Mouse (Mus musculus): ENCODE results near the gene Tmem202. TPM values are rescaled to one million over a fixed set of nuclear protein-coding genes. Genes with fewer than 3 reads are reported as not detected.

The Tmem202 gene
- total RNA-seq, 2 experiments from 2014 or later: 2.4 to 2.8 TPM

DNA sequence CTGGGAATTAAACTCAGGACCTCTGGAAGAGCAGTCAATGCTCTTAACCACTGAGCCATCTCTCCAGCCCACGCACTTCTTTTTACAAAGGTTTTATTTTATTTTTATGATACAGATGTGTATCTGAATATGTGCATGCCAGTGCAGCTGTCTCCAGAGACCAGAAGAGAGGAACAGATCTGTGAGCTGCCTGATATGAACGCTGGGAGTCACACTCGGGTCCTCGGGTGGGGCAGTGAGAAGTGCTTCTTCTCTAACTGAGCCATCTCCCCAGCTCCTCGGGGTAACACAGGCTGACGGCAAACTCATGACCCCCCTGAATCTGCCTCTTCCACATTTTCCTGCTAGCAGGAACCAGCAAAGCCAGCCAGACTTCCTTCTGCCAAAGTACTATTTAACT is 12.9 kb downstream of the Tmem202 start:
- no peak overlapping the region for H3K4me3 ChIP-seq
- no peak overlapping the region for H3K27ac ChIP-seq
- no peak for TF ChIP-seq CTCF (conservative IDR thresholded peaks at IDR 0.05)
- DNase-seq (ENCODE audit: low spot score in 2 of 2): no peak

GRCm38 (mm10) chr9:59522906-59523305 is 16.7 kb downstream of the Tmem202 start:
- Histone ChIP-seq H3K27ac (no peak overlapping the region), H3K4me3 (no peak overlapping the region)
- DNase-seq (ENCODE audit: low spot score in 2 of 2): no peak
- TF ChIP-seq CTCF (conservative IDR thresholded peaks at IDR 0.05): no peak

DNA sequence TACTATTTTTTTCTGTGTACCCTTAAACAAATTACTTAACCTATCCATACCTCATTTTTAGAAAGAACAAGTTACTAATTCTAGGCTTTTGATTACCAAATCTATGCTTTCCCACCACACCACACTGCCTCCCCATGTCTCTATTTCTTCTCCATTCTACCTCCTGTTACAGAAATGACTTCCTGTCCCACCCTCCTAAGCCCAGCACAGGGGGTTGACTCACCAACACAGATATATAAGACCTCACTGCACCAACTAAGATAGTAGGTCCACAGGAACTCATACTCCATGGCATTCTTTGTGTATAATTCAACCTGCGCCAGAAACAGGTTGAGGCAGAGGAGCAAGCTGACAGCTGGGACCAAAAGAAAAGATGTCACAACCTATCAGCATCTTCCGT is 20.3 kb downstream of the Tmem202 start:
- no peak overlapping the region for H3K4me3 ChIP-seq
- no peak for TF ChIP-seq CTCF (conservative IDR thresholded peaks at IDR 0.05)
- no peak overlapping the region for H3K27ac ChIP-seq

GRCm38 (mm10) chr9:59518976-59519375 is 20.7 kb downstream of the Tmem202 start:
- DNase-seq (ENCODE audit: low spot score in 2 of 2): no peak
- no peak for TF ChIP-seq CTCF (conservative IDR thresholded peaks at IDR 0.05)
- H3K27ac ChIP-seq: no peak overlapping the region

More for the DNA sequence above, 20.3 kb downstream of the Tmem202 start:
- DNase-seq (ENCODE audit: low spot score in 2 of 2): no peak

DNA sequence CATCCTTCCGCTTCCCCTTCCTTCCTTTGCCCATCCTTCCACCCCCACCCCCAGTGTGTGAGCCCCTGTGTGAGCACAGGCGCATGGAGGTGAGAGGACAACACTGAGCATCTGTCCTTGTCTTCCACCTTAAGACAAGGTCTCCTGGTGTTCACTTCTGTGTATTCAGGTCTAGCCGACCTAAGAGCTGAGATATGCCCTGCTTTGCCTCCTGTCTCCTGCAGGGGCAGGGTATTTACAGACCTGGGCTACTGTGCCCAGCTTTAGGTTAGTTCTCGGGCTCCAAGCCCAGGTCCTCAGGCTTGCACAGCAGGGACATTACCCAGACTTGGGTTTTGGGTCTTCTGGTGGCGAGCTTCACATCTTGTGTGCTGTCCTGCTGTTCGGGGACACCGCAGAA is 22.5 kb downstream of the Tmem202 start:
- TF ChIP-seq CTCF (conservative IDR thresholded peaks at IDR 0.05): peak; percentile 32; the same call in 1 of the 2 replicates
- H3K27ac ChIP-seq: no peak overlapping the region
- no peak overlapping the region for H3K4me3 ChIP-seq
- DNase-seq (ENCODE audit: low spot score in 2 of 2): no peak

More at GRCm38 (mm10) chr9:59518976-59519375, 20.7 kb downstream of the Tmem202 start:
- H3K4me3 ChIP-seq: no peak overlapping the region

GRCm38 (mm10) chr9:59515069-59515468 is 24.6 kb downstream of the Tmem202 start:
- TF ChIP-seq CTCF (conservative IDR thresholded peaks at IDR 0.05): no peak
- H3K4me3 ChIP-seq: no peak overlapping the region
- DNase-seq (ENCODE audit: low spot score in 2 of 2): no peak
- H3K27ac ChIP-seq: no peak overlapping the region

- no peak for DNase-seq (ENCODE audit: low spot score in 2 of 2)
- no peak for TF ChIP-seq CTCF (conservative IDR thresholded peaks at IDR 0.05)
- Histone ChIP-seq H3K4me3 (no peak overlapping the region), H3K27ac (no peak overlapping the region)
These were observed 27.3 kb downstream of the Tmem202 start for GRCm38 (mm10) chr9:59512381-59512780.

DNA sequence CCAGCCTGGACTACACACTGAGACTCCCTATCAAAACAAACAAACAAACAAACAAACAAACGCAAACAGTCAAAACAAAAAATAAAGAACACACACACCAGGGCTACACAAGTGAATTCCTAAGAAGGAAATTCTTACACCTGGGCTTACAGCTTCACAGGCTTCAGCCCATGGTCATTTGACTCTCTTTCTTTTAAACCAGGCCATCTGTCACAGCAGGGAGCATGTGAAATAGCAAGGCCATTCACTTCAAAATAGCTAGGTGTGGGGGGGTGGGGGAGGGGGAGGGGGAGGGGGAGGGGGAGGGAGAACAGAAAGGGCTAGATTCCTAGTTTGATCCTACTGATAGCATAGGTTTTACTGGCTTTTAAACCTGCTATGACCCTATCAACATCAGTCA is 31.5 kb downstream of the Tmem202 start:
- Histone ChIP-seq H3K4me3 (no peak overlapping the region), H3K27ac (no peak overlapping the region)
- no peak for DNase-seq (ENCODE audit: low spot score in 2 of 2)
- no peak for TF ChIP-seq CTCF (conservative IDR thresholded peaks at IDR 0.05)

DNA sequence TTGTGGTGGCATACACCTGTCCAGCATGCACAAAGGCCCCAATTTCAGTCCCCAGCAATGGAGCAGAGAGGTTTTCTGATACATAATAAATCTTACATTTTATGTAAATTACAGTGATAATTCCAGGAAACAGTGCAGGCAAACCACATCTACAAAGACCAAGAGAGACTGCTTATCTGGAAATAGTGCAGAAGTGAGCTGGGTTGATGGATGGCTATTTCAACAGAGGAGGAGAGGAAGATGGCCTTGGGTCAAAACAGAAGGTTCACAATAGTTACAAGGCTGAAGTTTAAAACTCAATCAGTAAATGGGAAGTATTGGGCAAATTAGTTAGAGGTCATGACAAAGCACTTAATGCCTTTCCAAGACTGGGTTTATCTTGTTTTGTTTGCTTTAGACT is 52.3 kb downstream of the Tmem202 start:
- no peak for TF ChIP-seq CTCF (conservative IDR thresholded peaks at IDR 0.05)
- DNase-seq (ENCODE audit: low spot score in 2 of 2): no peak
- H3K4me3 ChIP-seq: peak overlapping the region; percentile 55
- H3K27ac ChIP-seq: peak overlapping the region; percentile 92

DNA sequence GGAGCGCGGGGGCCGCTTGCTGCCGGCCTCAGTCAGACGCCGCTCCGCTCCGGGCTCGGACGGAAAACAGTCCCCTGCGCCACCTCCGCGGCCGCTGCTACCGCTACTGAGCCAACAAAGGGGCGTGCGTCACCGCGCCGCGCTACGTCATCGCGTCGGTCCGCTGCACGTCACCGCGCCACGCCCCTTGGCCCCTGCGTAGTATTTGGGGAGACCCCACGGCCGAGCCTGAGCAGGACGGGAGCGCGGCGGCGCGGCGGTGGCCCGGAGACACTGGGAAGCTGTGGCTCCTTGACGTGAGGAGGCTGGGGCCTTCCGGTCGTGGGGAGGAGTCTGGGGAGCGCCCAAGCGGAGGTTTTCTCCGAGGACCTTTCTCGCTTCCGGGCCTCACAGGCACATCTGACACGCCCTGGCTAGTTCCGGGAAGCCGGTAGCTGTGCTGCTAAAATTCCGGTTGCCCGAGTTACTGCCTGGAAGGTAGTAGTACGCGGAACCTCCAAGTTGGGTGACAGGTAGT is 53.0 kb downstream of the Tmem202 start, which contains the start of gene Arih1:
Gene Arih1 (minus strand): TSS at position 70 of the 517 bp plus-strand sequence.
- DNase-seq (ENCODE audit: low spot score in 2 of 2): peak; percentile 97 to 100
- no peak; the same call in 1 of the 2 replicates for TF ChIP-seq CTCF (conservative IDR thresholded peaks at IDR 0.05)
- H3K27ac ChIP-seq: peak within 1 kb of the TSS; percentile 92
- H3K4me3 ChIP-seq: peak within 1 kb of the TSS; percentile 55

DNA sequence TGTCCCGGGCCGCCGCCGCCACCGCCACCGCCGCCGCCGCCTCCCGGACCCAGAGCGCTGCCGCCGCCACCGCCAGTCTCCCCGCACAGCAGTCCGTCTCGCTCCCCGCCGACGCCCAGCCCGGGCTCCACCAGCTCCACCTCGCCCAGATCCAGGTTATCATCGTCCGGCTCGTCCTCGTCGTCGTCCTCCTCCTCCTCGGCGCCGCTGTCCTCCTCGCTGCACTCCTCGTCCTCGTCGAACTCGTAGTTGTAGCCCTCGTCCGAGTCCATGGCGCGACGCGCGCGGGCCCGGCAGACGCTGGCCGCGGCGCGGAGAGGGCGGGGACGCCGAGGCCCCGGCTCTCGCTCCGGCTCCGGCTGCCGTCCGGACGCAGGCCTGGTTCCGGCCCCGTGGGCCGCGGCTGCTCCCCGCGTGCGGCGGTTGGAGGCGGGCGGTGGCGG is 53.5 kb downstream of the Tmem202 start:
- Histone ChIP-seq H3K4me3 (peak overlapping the region; percentile 55), H3K27ac (peak overlapping the region; percentile 92)
- DNase-seq (ENCODE audit: low spot score in 2 of 2): no peak
- no peak for TF ChIP-seq CTCF (conservative IDR thresholded peaks at IDR 0.05)

GRCm38 (mm10) chr9:59485511-59486075 is 54.1 kb downstream of the Tmem202 start:
- peak; percentile 29 to 36 for DNase-seq (ENCODE audit: low spot score in 2 of 2)
- TF ChIP-seq CTCF (conservative IDR thresholded peaks at IDR 0.05): peak; percentile 52
- H3K27ac ChIP-seq: peak overlapping the region; percentile 92
- peak overlapping the region; percentile 55 for H3K4me3 ChIP-seq

- no peak for DNase-seq (ENCODE audit: low spot score in 2 of 2)
- Histone ChIP-seq H3K4me3 (peak overlapping the region; percentile 55), H3K27ac (peak overlapping the region; percentile 92)
- no peak for TF ChIP-seq CTCF (conservative IDR thresholded peaks at IDR 0.05)
These were observed 54.9 kb downstream of the Tmem202 start for GRCm38 (mm10) chr9:59484760-59485159.

GRCm38 (mm10) chr9:59482419-59482818 is 57.2 kb downstream of the Tmem202 start:
- no peak overlapping the region for H3K27ac ChIP-seq
- no peak overlapping the region for H3K4me3 ChIP-seq
- peak; percentile 77 for TF ChIP-seq CTCF (conservative IDR thresholded peaks at IDR 0.05)
- DNase-seq (ENCODE audit: low spot score in 2 of 2): no peak

All from layer of hippocampus, adult 2 months (tissue).